Comparison of ENCODE assay signal across 14 mouse cellular contexts in genomic region chr9:63420396-63420795, GRCm38 (mm10). TPM values are rescaled to one million over a fixed set of nuclear protein-coding genes. Genes with fewer than 3 reads are reported as not detected.
DNase-seq lines count a peak whose midpoint lies in the region; ATAC-seq lines count a peak whose summit lies in the region.
"Had no signal": no experiment of that assay in that cellular context is flagged by ENCODE, and none has a peak within 500 bp of the region (broad histone marks: within the 10 kb centered on the region; RNA-seq: fewer than 3 reads in every experiment).

No protein-coding gene starts in this region.

- no peak overlapping the region for H3K9ac ChIP-seq in forebrain, embryonic 14.5 days (ENCODE audit: low read length)
- no peak overlapping the region for H3K9ac ChIP-seq in forebrain, embryonic 15.5 days (replicated peaks)
- H3K9ac ChIP-seq: stomach, embryonic 15.5 days had no signal

- H3K27ac ChIP-seq in forebrain, embryonic 14.5 days (ENCODE audit: low read depth, low read length) = no peak overlapping the region
- H3K27ac ChIP-seq in forebrain, embryonic 15.5 days (replicated peaks) = no peak overlapping the region
- H3K27ac ChIP-seq: layer of hippocampus, adult 2 months; stomach, embryonic 15.5 days had no signal

- no peaks in the 10 kb centered on the region for H3K9me3 ChIP-seq in forebrain, embryonic 14.5 days (replicated peaks; ENCODE audit: control insufficient read depth, low read length)
- no peaks in the 10 kb centered on the region for H3K9me3 ChIP-seq in forebrain, embryonic 15.5 days
- H3K9me3 ChIP-seq: G1E; stomach, embryonic 15.5 days had no signal

- no peak overlapping the region for H3K4me3 ChIP-seq in forebrain, embryonic 14.5 days (ENCODE audit: low read depth, low read length)
- H3K4me3 ChIP-seq in forebrain, embryonic 15.5 days = no peak overlapping the region
- H3K4me3 ChIP-seq: layer of hippocampus, adult 2 months; stomach, embryonic 15.5 days had no signal

- no peaks in the 10 kb centered on the region for H3K4me1 ChIP-seq in forebrain, embryonic 14.5 days (ENCODE audit: control insufficient read depth, insufficient read depth, low read length)
- peaks cover 10% of the 10 kb centered on the region for H3K4me1 ChIP-seq in forebrain, embryonic 15.5 days
- H3K4me1 ChIP-seq: stomach, embryonic 15.5 days had no signal

- ATAC-seq in forebrain, embryonic 14.5 days = no peak; the same call in 1 of the 2 replicates
- no peak for ATAC-seq in forebrain, embryonic 15.5 days (replicated peaks)

- no peaks in the 10 kb centered on the region for H3K36me3 ChIP-seq in forebrain, embryonic 14.5 days (ENCODE audit: control insufficient read depth, insufficient read depth, low read length)
- H3K36me3 ChIP-seq in forebrain, embryonic 15.5 days = no peaks in the 10 kb centered on the region
- H3K36me3 ChIP-seq: G1E; stomach, embryonic 15.5 days had no signal

- WGBS in forebrain, embryonic 14.5 days = 5% methylated on average over 6 of the region's 6 CpGs
- 2% methylated on average over 6 of the region's 6 CpGs for WGBS in forebrain, embryonic 15.5 days

- H3K4me2 ChIP-seq in forebrain, embryonic 14.5 days (ENCODE audit: low read length) = no peak overlapping the region
- no peak overlapping the region for H3K4me2 ChIP-seq in forebrain, embryonic 15.5 days (replicated peaks)
- H3K4me2 ChIP-seq: stomach, embryonic 15.5 days had no signal

- peak; percentile 67 for DNase-seq in forebrain, embryonic 14.5 days (ENCODE audit: low spot score)
- peak; percentile 5 for DNase-seq in ES-CJ7 (ENCODE audit: low read depth, low spot score)
- DNase-seq in cerebellum, adult 11 months = peak; percentile 17
- peak; percentile 3 to 25 for DNase-seq in cerebellum, postnatal 36 days
- no peak for DNase-seq in urinary bladder, postnatal 10 days (ENCODE audit: low spot score)
- no peak for DNase-seq in thymus, postnatal 0 days (ENCODE audit: low spot score)
- DNase-seq: adrenal gland, postnatal 25 days; liver; lung, adult 2 months; thymus, postnatal 14 days had no signal

- H3K27me3 ChIP-seq in forebrain, embryonic 14.5 days (replicated peaks; ENCODE audit: control insufficient read depth, insufficient read depth, low read length) = no peaks in the 10 kb centered on the region
- no peaks in the 10 kb centered on the region for H3K27me3 ChIP-seq in forebrain, embryonic 15.5 days
- H3K27me3 ChIP-seq: stomach, embryonic 15.5 days had no signal

RNA-seq across cellular contexts. Expression of gene 2300009A05Rik, which starts 21.4 kb away (rescaled TPM):
- 64.4 and 69.7 TPM in 2 replicates for polyA plus RNA-seq in forebrain, embryonic 14.5 days (2014; fragmentation: Nextera tagmentation; extraction: Ambion mirVana)
- polyA plus RNA-seq in forebrain, embryonic 15.5 days (2015; fragmentation: Nextera tagmentation; extraction: Ambion mirVana) = 66.1 and 69.8 TPM in 2 replicates
- 113 and 119 TPM in 2 replicates for polyA plus RNA-seq in thymus, postnatal 0 days (2015; fragmentation: Nextera tagmentation; extraction: Ambion mirVana)

RNA-seq across cellular contexts. Expression of gene Map2k5, which starts 42.7 kb away (rescaled TPM):
- polyA plus RNA-seq in forebrain, embryonic 14.5 days (2014; fragmentation: Nextera tagmentation; extraction: Ambion mirVana) = 38.3 and 40.3 TPM in 2 replicates
- 38.0 and 39.8 TPM in 2 replicates for polyA plus RNA-seq in forebrain, embryonic 15.5 days (2015; fragmentation: Nextera tagmentation; extraction: Ambion mirVana)
- polyA plus RNA-seq in thymus, postnatal 0 days (2015; fragmentation: Nextera tagmentation; extraction: Ambion mirVana) = 42.2 and 47.1 TPM in 2 replicates

Comparison
In these comparisons a context has a peak if more than half of its experiments do, and no peak if none do; other contexts are left out.
1. DNase-seq: peak in forebrain, embryonic 14.5 days (single experiment), ES-CJ7 (single experiment), cerebellum, adult 11 months (single experiment) and cerebellum, postnatal 36 days (2 of 2); none in urinary bladder, postnatal 10 days (single experiment) and thymus, postnatal 0 days (single experiment).